Mouse (Mus musculus): ENCODE measurements around the gene Ppp6c. TPM values are rescaled to one million over a fixed set of nuclear protein-coding genes. Genes with fewer than 3 reads are reported as not detected.

Ppp6c gene
- total and polyA plus RNA-seq, 2 experiments from 2014 or later, result 51.1 to 57.2 TPM

- Histone ChIP-seq H3K27ac (ENCODE audit: low read depth, low read length) (peak overlapping the region; percentile 99), H3K9ac (peak overlapping the region; percentile 98), H3K4me3 (ENCODE audit: low read depth, low read length) (peak overlapping the region; percentile 100), H3K4me1 (ENCODE audit: insufficient read depth) (0 out of 2 replicates have a peak, but pooled peaks cover 15% of the 10 kb centered on the region), H3K36me3 (ENCODE audit: insufficient read depth) (no peaks in the 10 kb centered on the region), H3K4me2 (ENCODE audit: low read depth) (peak overlapping the region; percentile 72), H3K27me3 (ENCODE audit: insufficient read depth, low read length) (no peaks in the 10 kb centered on the region), H3K9me3 (ENCODE audit: low read length) (no peaks in the 10 kb centered on the region)
- TF ChIP-seq CTCF (IDR thresholded peaks at IDR 0.05; ENCODE audit: low read depth), result no peak
- no peak for DNase-seq
- under 1% methylated on average over 38 of the region's 39 CpGs for WGBS
- ATAC-seq, result peak; percentile 81
Measured at GRCm38 (mm10) chr2:39189961-39190560, 36.2 kb downstream of the Ppp6c start.

GRCm38 (mm10) chr2:39185942-39186341 lies 40.3 kb downstream of the Ppp6c start:
- Histone ChIP-seq H3K27me3 (ENCODE audit: insufficient read depth, low read length) (no peaks in the 10 kb centered on the region), H3K4me2 (ENCODE audit: low read depth) (no peak overlapping the region), H3K27ac (ENCODE audit: low read depth, low read length) (no peak overlapping the region), H3K9ac (no peak overlapping the region), H3K9me3 (ENCODE audit: low read length) (no peaks in the 10 kb centered on the region), H3K4me3 (ENCODE audit: low read depth, low read length) (no peak overlapping the region), H3K4me1 (ENCODE audit: insufficient read depth) (0 out of 2 replicates have a peak, but pooled peaks cover 15% of the 10 kb centered on the region), H3K36me3 (ENCODE audit: insufficient read depth) (peaks cover 7% of the 10 kb centered on the region; the same call in 1 of the 2 replicates)
- no peak for TF ChIP-seq CTCF (IDR thresholded peaks at IDR 0.05; ENCODE audit: low read depth)
- DNase-seq, result no peak
- WGBS, result 74% methylated on average over 3 of the region's 3 CpGs
- ATAC-seq, result no peak

- 0 out of 2 replicates have a peak, but pooled peaks cover 4% of the 10 kb centered on the region for H3K4me1 ChIP-seq (ENCODE audit: insufficient read depth)
- ATAC-seq (no peak), DNase-seq (no peak)
- H3K4me3 ChIP-seq (ENCODE audit: low read depth, low read length), result no peak overlapping the region
- H3K9me3 ChIP-seq (ENCODE audit: low read length), result no peaks in the 10 kb centered on the region
- H3K27me3 ChIP-seq (ENCODE audit: insufficient read depth, low read length), result no peaks in the 10 kb centered on the region
- 94% methylated on average over 2 of the region's 2 CpGs for WGBS
- no peak overlapping the region for H3K9ac ChIP-seq
- no peak overlapping the region for H3K27ac ChIP-seq (ENCODE audit: low read depth, low read length)
- no peak for TF ChIP-seq CTCF (IDR thresholded peaks at IDR 0.05; ENCODE audit: low read depth)
- H3K36me3 ChIP-seq (ENCODE audit: insufficient read depth), result peaks cover 17% of the 10 kb centered on the region
- no peak overlapping the region for H3K4me2 ChIP-seq (ENCODE audit: low read depth)
Measured at GRCm38 (mm10) chr2:39183587-39183986, 42.7 kb downstream of the Ppp6c start.

- 96% methylated on average over 1 of the region's 1 CpGs for WGBS
Measured at GRCm38 (mm10) chr2:39160996-39161395, 65.3 kb downstream of the Ppp6c start.

GRCm38 (mm10) chr2:39157916-39158315 lies 68.3 kb downstream of the Ppp6c start:
- no peak overlapping the region for H3K27ac ChIP-seq (ENCODE audit: low read depth, low read length)
- no peaks in the 10 kb centered on the region for H3K9me3 ChIP-seq (ENCODE audit: low read length)
- H3K36me3 ChIP-seq (ENCODE audit: insufficient read depth), result peaks cover 7% of the 10 kb centered on the region; the same call in 1 of the 2 replicates
- H3K9ac ChIP-seq, result no peak overlapping the region
- DNase-seq, result peak; percentile 35
- H3K4me1 ChIP-seq (ENCODE audit: insufficient read depth), result 0 out of 2 replicates have a peak, but pooled peaks cover 3% of the 10 kb centered on the region
- no peak overlapping the region for H3K4me2 ChIP-seq (ENCODE audit: low read depth)
- TF ChIP-seq CTCF (IDR thresholded peaks at IDR 0.05; ENCODE audit: low read depth), result no peak
- no peaks in the 10 kb centered on the region for H3K27me3 ChIP-seq (ENCODE audit: insufficient read depth, low read length)
- no peak overlapping the region for H3K4me3 ChIP-seq (ENCODE audit: low read depth, low read length)
- ATAC-seq, result no peak
- WGBS, result 76% methylated on average over 1 of the region's 1 CpGs

More at GRCm38 (mm10) chr2:39160996-39161395, 65.3 kb downstream of the Ppp6c start:
- Histone ChIP-seq H3K4me2 (ENCODE audit: low read depth) (no peak overlapping the region), H3K36me3 (ENCODE audit: insufficient read depth) (peaks cover 4% of the 10 kb centered on the region; the same call in 1 of the 2 replicates), H3K27me3 (ENCODE audit: insufficient read depth, low read length) (no peaks in the 10 kb centered on the region), H3K9me3 (ENCODE audit: low read length) (no peaks in the 10 kb centered on the region), H3K4me3 (ENCODE audit: low read depth, low read length) (no peak overlapping the region), H3K4me1 (ENCODE audit: insufficient read depth) (0 out of 2 replicates have a peak, but pooled peaks cover 3% of the 10 kb centered on the region), H3K27ac (ENCODE audit: low read depth, low read length) (no peak overlapping the region), H3K9ac (no peak overlapping the region)
- ATAC-seq (no peak), DNase-seq (no peak)
- TF ChIP-seq CTCF (IDR thresholded peaks at IDR 0.05; ENCODE audit: low read depth), result no peak

- 90% methylated on average over 1 of the region's 1 CpGs for WGBS
- no peak for TF ChIP-seq CTCF (IDR thresholded peaks at IDR 0.05; ENCODE audit: low read depth)
- H3K4me1 ChIP-seq (ENCODE audit: insufficient read depth), result 0 out of 2 replicates have a peak, but pooled peaks cover 3% of the 10 kb centered on the region
- no peak for DNase-seq
- H3K36me3 ChIP-seq (ENCODE audit: insufficient read depth), result peaks cover 7% of the 10 kb centered on the region; the same call in 1 of the 2 replicates
- ATAC-seq, result no peak
- H3K27ac ChIP-seq (ENCODE audit: low read depth, low read length), result no peak overlapping the region
- no peaks in the 10 kb centered on the region for H3K27me3 ChIP-seq (ENCODE audit: insufficient read depth, low read length)
- H3K9me3 ChIP-seq (ENCODE audit: low read length), result no peaks in the 10 kb centered on the region
- no peak overlapping the region for H3K9ac ChIP-seq
- H3K4me2 ChIP-seq (ENCODE audit: low read depth), result no peak overlapping the region
- H3K4me3 ChIP-seq (ENCODE audit: low read depth, low read length), result no peak overlapping the region
Measured at GRCm38 (mm10) chr2:39156821-39157220, 69.4 kb downstream of the Ppp6c start.

GRCm38 (mm10) chr2:39150943-39151342 lies 75.3 kb downstream of the Ppp6c start:
- TF ChIP-seq CTCF (IDR thresholded peaks at IDR 0.05; ENCODE audit: low read depth), result no peak
- Histone ChIP-seq H3K27ac (ENCODE audit: low read depth, low read length) (no peak overlapping the region), H3K9ac (no peak overlapping the region), H3K27me3 (ENCODE audit: insufficient read depth, low read length) (no peaks in the 10 kb centered on the region), H3K4me3 (ENCODE audit: low read depth, low read length) (no peak overlapping the region), H3K4me1 (ENCODE audit: insufficient read depth) (no peaks in the 10 kb centered on the region), H3K36me3 (ENCODE audit: insufficient read depth) (0 out of 2 replicates have a peak, but pooled peaks cover 3% of the 10 kb centered on the region), H3K4me2 (ENCODE audit: low read depth) (no peak overlapping the region), H3K9me3 (ENCODE audit: low read length) (no peaks in the 10 kb centered on the region)
- DNase-seq (no peak), ATAC-seq (no peak)
- 74% methylated on average over 2 of the region's 2 CpGs for whole genome bisulfite sequencing

Data from forebrain, postnatal 0 days (tissue).